Mouse (Mus musculus): ENCODE data around the gene Dennd4a. TPM values are rescaled to one million over a fixed set of nuclear protein-coding genes. Genes with fewer than 3 reads are reported as not detected.

Gene Dennd4a
- polyA plus RNA-seq, 1 experiment from 2014 or later = 3.9 TPM

GRCm38 (mm10) chr9:64822235-64822634 is 11.1 kb downstream of the Dennd4a start:
- no peak overlapping the region for H3K4me3 ChIP-seq (ENCODE audit: low read length)
- H3K9me3 ChIP-seq (ENCODE audit: control insufficient read depth, low read length) = no peaks in the 10 kb centered on the region
- WGBS = 90% methylated on average over 7 of the region's 7 CpGs
- no peaks in the 10 kb centered on the region for H3K27me3 ChIP-seq (replicated peaks; ENCODE audit: control insufficient read depth, insufficient read depth, low read length)
- no peaks in the 10 kb centered on the region for H3K4me1 ChIP-seq (ENCODE audit: control insufficient read depth, insufficient read depth, low read length)
- no peaks in the 10 kb centered on the region for H3K36me3 ChIP-seq (ENCODE audit: control insufficient read depth, insufficient read depth, low read length)
- H3K9ac ChIP-seq (ENCODE audit: low read depth, low read length) = no peak overlapping the region
- no peak for ATAC-seq
- no peak overlapping the region for H3K4me2 ChIP-seq (ENCODE audit: low read depth, low read length)
- no peak overlapping the region for H3K27ac ChIP-seq (ENCODE audit: low read length)

- H3K27ac ChIP-seq (ENCODE audit: low read length) = no peak overlapping the region
- H3K27me3 ChIP-seq (replicated peaks; ENCODE audit: control insufficient read depth, insufficient read depth, low read length) = no peaks in the 10 kb centered on the region
- WGBS = 78% methylated on average over 5 of the region's 5 CpGs
- no peaks in the 10 kb centered on the region for H3K36me3 ChIP-seq (ENCODE audit: control insufficient read depth, insufficient read depth, low read length)
- ATAC-seq = no peak
- H3K9ac ChIP-seq (ENCODE audit: low read depth, low read length) = no peak overlapping the region
- no peak overlapping the region for H3K4me3 ChIP-seq (ENCODE audit: low read length)
- no peaks in the 10 kb centered on the region for H3K4me1 ChIP-seq (ENCODE audit: control insufficient read depth, insufficient read depth, low read length)
- no peak overlapping the region for H3K4me2 ChIP-seq (ENCODE audit: low read depth, low read length)
- no peaks in the 10 kb centered on the region for H3K9me3 ChIP-seq (ENCODE audit: control insufficient read depth, low read length)
These were observed 13.4 kb downstream of the Dennd4a start for GRCm38 (mm10) chr9:64824389-64825008.

GRCm38 (mm10) chr9:64830092-64830618 is 19.0 kb downstream of the Dennd4a start:
- Histone ChIP-seq H3K27me3 (replicated peaks; ENCODE audit: control insufficient read depth, insufficient read depth, low read length) (no peaks in the 10 kb centered on the region), H3K36me3 (ENCODE audit: control insufficient read depth, insufficient read depth, low read length) (no peaks in the 10 kb centered on the region), H3K9me3 (ENCODE audit: control insufficient read depth, low read length) (no peaks in the 10 kb centered on the region), H3K9ac (ENCODE audit: low read depth, low read length) (no peak overlapping the region), H3K27ac (ENCODE audit: low read length) (no peak overlapping the region), H3K4me3 (ENCODE audit: low read length) (no peak overlapping the region), H3K4me1 (ENCODE audit: control insufficient read depth, insufficient read depth, low read length) (no peaks in the 10 kb centered on the region), H3K4me2 (ENCODE audit: low read depth, low read length) (no peak overlapping the region)
- ATAC-seq = no peak
- WGBS = 50% methylated on average over 6 of the region's 6 CpGs

- Histone ChIP-seq H3K9ac (ENCODE audit: low read depth, low read length) (no peak overlapping the region), H3K4me3 (ENCODE audit: low read length) (no peak overlapping the region), H3K36me3 (ENCODE audit: control insufficient read depth, insufficient read depth, low read length) (no peaks in the 10 kb centered on the region), H3K4me1 (ENCODE audit: control insufficient read depth, insufficient read depth, low read length) (no peaks in the 10 kb centered on the region), H3K27ac (ENCODE audit: low read length) (no peak overlapping the region), H3K9me3 (ENCODE audit: control insufficient read depth, low read length) (no peaks in the 10 kb centered on the region), H3K27me3 (replicated peaks; ENCODE audit: control insufficient read depth, insufficient read depth, low read length) (no peaks in the 10 kb centered on the region), H3K4me2 (ENCODE audit: low read depth, low read length) (no peak overlapping the region)
- ATAC-seq = no peak
- 89% methylated on average over 7 of the region's 7 CpGs for WGBS
These were observed 19.5 kb downstream of the Dennd4a start for GRCm38 (mm10) chr9:64830641-64831040.

GRCm38 (mm10) chr9:64831760-64832159 is 20.6 kb downstream of the Dennd4a start:
- H3K9ac ChIP-seq (ENCODE audit: low read depth, low read length) = no peak overlapping the region
- 94% methylated on average over 2 of the region's 2 CpGs for WGBS
- no peak overlapping the region for H3K4me2 ChIP-seq (ENCODE audit: low read depth, low read length)
- H3K9me3 ChIP-seq (ENCODE audit: control insufficient read depth, low read length) = no peaks in the 10 kb centered on the region
- H3K4me1 ChIP-seq (ENCODE audit: control insufficient read depth, insufficient read depth, low read length) = no peaks in the 10 kb centered on the region
- no peak overlapping the region for H3K27ac ChIP-seq (ENCODE audit: low read length)
- ATAC-seq = no peak
- no peaks in the 10 kb centered on the region for H3K27me3 ChIP-seq (replicated peaks; ENCODE audit: control insufficient read depth, insufficient read depth, low read length)
- no peak overlapping the region for H3K4me3 ChIP-seq (ENCODE audit: low read length)
- no peaks in the 10 kb centered on the region for H3K36me3 ChIP-seq (ENCODE audit: control insufficient read depth, insufficient read depth, low read length)

GRCm38 (mm10) chr9:64834418-64834817 is 23.3 kb downstream of the Dennd4a start:
- 95% methylated on average over 3 of the region's 3 CpGs for WGBS
- H3K4me2 ChIP-seq (ENCODE audit: low read depth, low read length) = no peak overlapping the region
- H3K4me3 ChIP-seq (ENCODE audit: low read length) = no peak overlapping the region
- no peak overlapping the region for H3K27ac ChIP-seq (ENCODE audit: low read length)
- H3K27me3 ChIP-seq (replicated peaks; ENCODE audit: control insufficient read depth, insufficient read depth, low read length) = no peaks in the 10 kb centered on the region
- no peaks in the 10 kb centered on the region for H3K9me3 ChIP-seq (ENCODE audit: control insufficient read depth, low read length)
- no peaks in the 10 kb centered on the region for H3K4me1 ChIP-seq (ENCODE audit: control insufficient read depth, insufficient read depth, low read length)
- no peak overlapping the region for H3K9ac ChIP-seq (ENCODE audit: low read depth, low read length)
- ATAC-seq = no peak
- no peaks in the 10 kb centered on the region for H3K36me3 ChIP-seq (ENCODE audit: control insufficient read depth, insufficient read depth, low read length)

- no peaks in the 10 kb centered on the region for H3K27me3 ChIP-seq (replicated peaks; ENCODE audit: control insufficient read depth, insufficient read depth, low read length)
- H3K4me1 ChIP-seq (ENCODE audit: control insufficient read depth, insufficient read depth, low read length) = no peaks in the 10 kb centered on the region
- H3K9me3 ChIP-seq (ENCODE audit: control insufficient read depth, low read length) = no peaks in the 10 kb centered on the region
- no peak for ATAC-seq
- no peaks in the 10 kb centered on the region for H3K36me3 ChIP-seq (ENCODE audit: control insufficient read depth, insufficient read depth, low read length)
- H3K4me3 ChIP-seq (ENCODE audit: low read length) = no peak overlapping the region
- no peak overlapping the region for H3K9ac ChIP-seq (ENCODE audit: low read depth, low read length)
- no peak overlapping the region for H3K4me2 ChIP-seq (ENCODE audit: low read depth, low read length)
- no peak overlapping the region for H3K27ac ChIP-seq (ENCODE audit: low read length)
- 81% methylated on average over 4 of the region's 4 CpGs for WGBS
These were observed 34.2 kb downstream of the Dennd4a start for GRCm38 (mm10) chr9:64845355-64845754.

GRCm38 (mm10) chr9:64849548-64849947 is 38.4 kb downstream of the Dennd4a start:
- 85% methylated on average over 1 of the region's 1 CpGs for WGBS

GRCm38 (mm10) chr9:64860083-64860482 is 48.9 kb downstream of the Dennd4a start:
- no peak overlapping the region for H3K9ac ChIP-seq (ENCODE audit: low read depth, low read length)
- H3K9me3 ChIP-seq (ENCODE audit: control insufficient read depth, low read length) = no peaks in the 10 kb centered on the region
- no peaks in the 10 kb centered on the region for H3K4me1 ChIP-seq (ENCODE audit: control insufficient read depth, insufficient read depth, low read length)
- H3K4me2 ChIP-seq (ENCODE audit: low read depth, low read length) = no peak overlapping the region
- no peaks in the 10 kb centered on the region for H3K27me3 ChIP-seq (replicated peaks; ENCODE audit: control insufficient read depth, insufficient read depth, low read length)
- ATAC-seq = no peak
- no peaks in the 10 kb centered on the region for H3K36me3 ChIP-seq (ENCODE audit: control insufficient read depth, insufficient read depth, low read length)
- no peak overlapping the region for H3K27ac ChIP-seq (ENCODE audit: low read length)
- H3K4me3 ChIP-seq (ENCODE audit: low read length) = no peak overlapping the region

More at GRCm38 (mm10) chr9:64849548-64849947, 38.4 kb downstream of the Dennd4a start:
- H3K9ac ChIP-seq (ENCODE audit: low read depth, low read length) = no peak overlapping the region
- no peak overlapping the region for H3K4me2 ChIP-seq (ENCODE audit: low read depth, low read length)
- no peak overlapping the region for H3K27ac ChIP-seq (ENCODE audit: low read length)
- H3K36me3 ChIP-seq (ENCODE audit: control insufficient read depth, insufficient read depth, low read length) = no peaks in the 10 kb centered on the region
- ATAC-seq = no peak
- no peaks in the 10 kb centered on the region for H3K27me3 ChIP-seq (replicated peaks; ENCODE audit: control insufficient read depth, insufficient read depth, low read length)
- H3K9me3 ChIP-seq (ENCODE audit: control insufficient read depth, low read length) = no peaks in the 10 kb centered on the region
- no peaks in the 10 kb centered on the region for H3K4me1 ChIP-seq (ENCODE audit: control insufficient read depth, insufficient read depth, low read length)
- H3K4me3 ChIP-seq (ENCODE audit: low read length) = no peak overlapping the region

- H3K4me2 ChIP-seq (ENCODE audit: low read depth, low read length) = no peak overlapping the region
- no peaks in the 10 kb centered on the region for H3K9me3 ChIP-seq (ENCODE audit: control insufficient read depth, low read length)
- H3K9ac ChIP-seq (ENCODE audit: low read depth, low read length) = no peak overlapping the region
- no peak overlapping the region for H3K4me3 ChIP-seq (ENCODE audit: low read length)
- no peak for ATAC-seq
- H3K4me1 ChIP-seq (ENCODE audit: control insufficient read depth, insufficient read depth, low read length) = no peaks in the 10 kb centered on the region
- no peaks in the 10 kb centered on the region for H3K27me3 ChIP-seq (replicated peaks; ENCODE audit: control insufficient read depth, insufficient read depth, low read length)
- WGBS = 95% methylated on average over 2 of the region's 2 CpGs
- H3K27ac ChIP-seq (ENCODE audit: low read length) = no peak overlapping the region
- no peaks in the 10 kb centered on the region for H3K36me3 ChIP-seq (ENCODE audit: control insufficient read depth, insufficient read depth, low read length)
These were observed 51.5 kb downstream of the Dennd4a start for GRCm38 (mm10) chr9:64862687-64863086.

Measured in intestine, embryonic 16.5 days (tissue).